Mouse (Mus musculus): ENCODE results near the gene Tsc22d1. TPM values are rescaled to one million over a fixed set of nuclear protein-coding genes. Genes with fewer than 3 reads are reported as not detected.

Gene Tsc22d1
- polyA plus RNA-seq, 1 experiment from 2014 or later, result 552 TPM

Other genes with a start within 250 kb of the Tsc22d1 start
- gene Serp2, start 141.9 kb downstream of the Tsc22d1 start, polyA plus RNA-seq (2016; fragmentation: Nextera tagmentation; extraction: Ambion mirVana), result 26.3 and 43.3 TPM in 2 replicates